Mouse (Mus musculus) urinary bladder, adult 18-20 months (tissue): Measurements from ENCODE around the gene Trim11.

Experiments used
- DNase-seq, 2 experiments: peaks; one replicate each; pipeline ENCODE4 v3.0.0; 2022; ENCODE audit warnings: low spot score in 2 of 2, mixed read lengths in 2 of 2

Trim11 gene

DNA sequence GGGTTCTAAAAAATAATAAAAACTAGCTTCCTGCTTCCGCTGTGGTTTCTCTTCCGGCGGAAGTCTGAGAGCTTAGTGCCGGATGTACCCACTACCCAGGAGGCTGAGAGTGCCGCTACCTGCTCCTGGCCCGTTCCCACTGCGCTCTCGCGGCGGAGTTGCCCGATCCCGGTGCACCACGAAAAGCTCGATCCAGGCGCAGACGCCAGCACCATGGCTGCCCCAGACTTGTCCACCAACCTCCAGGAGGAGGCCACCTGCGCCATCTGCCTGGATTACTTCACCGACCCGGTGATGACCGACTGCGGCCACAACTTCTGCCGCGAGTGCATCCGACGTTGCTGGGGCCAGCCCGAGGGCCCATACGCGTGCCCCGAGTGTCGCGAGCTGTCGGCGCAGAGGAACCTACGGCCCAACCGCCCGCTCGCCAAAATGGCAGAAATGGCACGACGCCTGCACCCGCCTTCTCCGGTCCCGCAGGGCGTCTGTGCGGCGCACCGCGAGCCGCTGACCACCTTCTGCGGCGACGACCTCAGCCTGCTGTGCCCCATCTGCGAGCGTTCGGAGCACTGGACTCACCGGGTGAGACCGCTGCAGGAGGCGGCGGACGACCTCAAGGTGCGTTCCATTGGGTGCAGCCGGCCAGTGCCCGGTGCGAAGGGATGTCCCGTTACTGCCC lies at the start of gene Trim11:
Trim11 (plus strand) TSS at position 67 of the 679 bp plus-strand sequence.
- peak; percentile 33 to 61 for DNase-seq

DNA sequence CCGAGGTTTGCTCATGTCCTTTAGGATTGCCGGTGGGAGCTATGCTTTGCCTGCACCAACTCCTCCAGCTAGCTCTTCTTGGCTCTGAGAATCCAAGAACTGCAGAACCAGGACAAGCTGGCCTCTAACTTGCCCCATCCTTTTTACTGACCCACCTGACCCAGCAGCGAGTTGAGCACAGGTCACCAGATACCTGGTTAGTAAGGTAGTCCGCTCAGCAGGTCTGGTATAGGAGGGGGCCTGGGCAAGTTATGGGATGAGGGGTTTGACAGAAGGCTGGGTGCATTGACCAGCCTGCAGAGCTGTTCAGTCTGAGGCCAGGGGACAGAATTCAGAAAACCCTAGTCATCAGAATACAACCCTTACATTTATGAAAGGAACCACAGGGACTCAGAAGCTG lies 48.8 kb upstream of the Trim11 start:
- DNase-seq = no peak

DNA sequence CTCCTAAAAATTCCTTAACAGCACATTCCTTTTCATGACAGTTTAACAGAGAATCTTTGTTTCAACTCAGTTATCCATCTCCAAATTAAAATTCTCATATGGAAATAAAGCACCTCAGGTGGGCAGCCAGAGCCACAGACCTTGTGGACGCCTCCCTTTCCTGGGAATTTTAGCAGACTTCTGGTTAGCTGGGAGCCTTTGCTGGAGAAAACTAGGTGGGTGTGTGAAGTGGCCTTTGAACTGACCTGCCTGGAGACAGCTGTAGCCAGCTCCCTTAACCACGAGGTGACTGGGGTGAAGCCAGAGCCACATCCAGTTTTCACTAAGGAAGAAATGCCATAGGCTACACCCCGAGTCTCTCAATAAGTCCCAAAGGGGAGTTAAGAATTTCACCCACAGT lies 48.3 kb upstream of the Trim11 start:
- no peak for DNase-seq

DNA sequence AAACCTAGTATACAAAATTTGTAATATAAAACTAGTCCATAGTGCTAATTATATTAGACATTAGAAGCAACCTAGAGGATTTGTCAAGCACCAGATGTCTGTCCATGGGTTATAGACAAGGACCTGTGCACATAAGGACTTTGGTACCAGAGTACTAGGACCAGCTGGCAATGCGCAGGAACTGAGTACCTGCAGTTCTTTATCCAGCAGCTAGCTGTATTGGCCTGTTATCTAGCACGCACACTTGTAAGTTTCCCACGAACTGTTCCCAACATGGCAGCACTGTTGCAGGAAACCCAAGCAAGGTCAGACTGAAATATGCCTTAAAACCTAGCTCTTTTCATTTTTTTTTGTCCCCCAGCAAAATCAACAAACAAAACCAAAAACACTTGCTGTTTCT lies 47.6 kb upstream of the Trim11 start:
- DNase-seq = no peak

DNA sequence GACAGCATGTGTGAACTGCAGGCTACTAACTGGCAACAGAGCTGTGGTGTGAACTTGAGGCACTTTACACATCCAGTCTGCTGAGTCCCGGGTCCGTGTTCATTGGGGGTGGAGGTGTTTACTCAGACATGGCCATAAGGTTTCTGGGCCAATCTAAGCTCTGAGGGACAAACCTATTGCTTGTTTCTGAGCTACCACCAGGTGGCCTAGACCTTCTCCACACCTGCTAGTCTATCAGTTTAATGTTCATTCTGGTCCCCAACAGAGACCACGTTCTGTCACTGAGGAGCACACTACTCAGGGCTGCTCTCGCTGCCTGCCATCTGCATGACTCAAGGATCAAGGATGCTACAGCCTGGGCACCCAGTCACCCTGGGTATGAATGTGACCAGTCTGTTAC lies 46.3 kb upstream of the Trim11 start:
- no peak for DNase-seq

DNA sequence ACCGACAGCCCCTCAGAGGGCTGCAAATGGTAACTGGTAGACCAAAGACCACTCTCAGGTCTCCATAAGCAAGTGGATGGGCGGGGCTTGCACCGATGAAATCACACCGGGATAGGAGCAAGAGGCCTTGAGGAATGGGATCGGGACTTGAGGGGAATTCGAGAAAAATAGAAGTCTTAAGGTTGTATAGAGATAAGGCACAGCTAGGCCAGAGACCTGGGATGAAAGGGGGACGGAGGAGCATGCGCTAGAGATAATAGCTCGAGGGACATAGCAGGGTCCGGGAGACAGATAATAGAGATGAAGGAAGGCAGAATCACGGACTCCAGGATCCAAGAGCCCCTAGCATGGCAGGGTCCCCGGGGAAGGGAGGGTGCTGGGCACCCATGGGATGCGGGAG lies 40.0 kb upstream of the Trim11 start:
- DNase-seq = no peak

DNA sequence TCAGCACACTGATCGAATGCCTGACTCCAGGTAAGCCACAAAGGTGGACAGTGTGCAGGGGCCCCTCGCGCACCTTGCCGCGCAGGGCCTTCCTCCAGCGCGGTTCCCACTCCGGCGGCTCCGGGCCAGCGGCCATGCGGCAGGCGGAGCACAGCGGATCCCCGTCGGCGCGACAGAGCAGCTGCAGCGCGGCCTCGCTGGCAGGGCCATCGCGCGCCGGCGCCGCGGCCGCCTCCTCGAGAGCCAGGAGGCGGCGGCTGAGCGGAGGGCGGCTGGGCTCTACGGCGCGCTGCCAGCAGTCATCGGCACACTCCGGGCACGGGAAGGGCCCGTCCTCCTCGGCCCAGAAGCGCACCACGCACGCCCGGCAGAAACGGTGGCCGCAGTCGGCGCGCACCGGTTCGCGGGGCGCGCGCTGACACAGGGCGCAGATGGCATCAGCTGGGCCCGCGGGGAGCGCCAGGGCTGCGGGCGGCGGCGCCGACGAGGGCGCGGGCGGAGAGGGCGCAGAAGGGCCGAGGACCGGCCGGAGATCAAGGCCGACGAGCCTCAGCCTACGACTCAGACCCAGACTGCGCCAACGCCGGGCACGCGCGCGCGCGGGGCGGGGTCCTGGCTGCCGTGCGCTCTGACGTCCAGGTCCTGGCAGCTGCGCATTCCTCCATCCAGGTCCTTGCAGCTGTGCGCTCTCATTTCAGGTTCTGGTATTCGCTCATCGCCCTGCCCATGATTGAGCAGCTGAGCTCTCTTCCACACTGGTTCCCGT lies 39.4 kb upstream of the Trim11 start, which contains the start of gene Rnf187:
Rnf187 (minus strand) TSS at position 595 of the 766 bp plus-strand sequence.
- DNase-seq = peak; percentile 86 to 89

DNA sequence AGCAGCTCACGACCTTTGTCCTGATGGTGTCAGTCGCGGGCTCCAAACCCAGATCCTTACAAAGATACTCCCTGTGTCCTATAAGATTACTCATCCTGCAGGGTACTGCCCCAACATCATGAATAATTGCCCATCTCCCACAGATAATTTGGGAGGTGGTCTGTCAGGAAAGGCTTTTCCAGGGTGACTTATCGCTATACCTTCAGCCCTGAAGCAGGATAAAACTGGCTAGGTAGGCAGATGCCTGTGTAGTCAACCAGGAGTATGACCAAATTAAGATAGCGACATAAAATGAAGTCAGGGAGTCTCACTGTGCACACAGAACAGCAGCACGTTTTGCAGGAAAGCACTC lies 38.8 kb upstream of the Trim11 start:
- DNase-seq = no peak

DNA sequence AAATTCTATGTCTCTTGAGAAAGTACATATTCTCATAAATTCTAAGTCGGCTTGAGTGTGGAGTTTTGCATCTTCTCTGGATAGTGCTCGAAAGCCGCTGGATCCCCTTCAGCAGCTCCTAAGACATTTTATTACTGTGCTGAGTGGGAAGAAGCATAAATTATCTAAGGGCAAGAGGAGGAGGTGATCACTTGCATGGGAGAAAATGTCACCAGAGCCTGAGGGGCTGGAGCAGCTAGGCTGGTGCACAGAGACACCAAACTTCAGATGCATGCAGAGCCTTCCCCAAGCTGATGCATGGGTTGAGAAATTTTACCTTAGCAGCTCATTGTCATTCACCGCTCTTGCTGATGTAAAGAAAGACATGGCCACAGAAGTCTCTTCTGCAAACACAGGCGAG lies 33.8 kb upstream of the Trim11 start:
- no peak for DNase-seq

DNA sequence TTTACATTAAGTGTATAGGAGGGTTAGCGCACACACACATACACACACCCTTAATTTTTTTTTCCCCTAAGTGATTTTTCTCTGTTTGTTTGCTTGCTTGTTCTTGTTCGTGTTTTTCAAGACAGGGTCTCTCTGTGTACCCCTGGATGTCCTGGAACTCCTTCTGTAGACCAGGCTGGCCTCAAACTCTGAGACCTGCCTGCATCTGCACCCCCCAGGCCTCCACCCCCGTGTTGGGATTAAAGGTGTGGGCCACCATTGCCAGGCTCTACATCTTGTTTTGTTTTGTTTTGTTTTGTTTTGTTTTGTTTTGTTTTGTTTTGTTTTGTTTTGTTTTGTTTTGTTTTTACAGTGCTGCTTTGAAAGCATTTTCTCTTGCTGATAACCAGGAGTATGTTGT lies 30.6 kb upstream of the Trim11 start:
- DNase-seq = no peak

DNA sequence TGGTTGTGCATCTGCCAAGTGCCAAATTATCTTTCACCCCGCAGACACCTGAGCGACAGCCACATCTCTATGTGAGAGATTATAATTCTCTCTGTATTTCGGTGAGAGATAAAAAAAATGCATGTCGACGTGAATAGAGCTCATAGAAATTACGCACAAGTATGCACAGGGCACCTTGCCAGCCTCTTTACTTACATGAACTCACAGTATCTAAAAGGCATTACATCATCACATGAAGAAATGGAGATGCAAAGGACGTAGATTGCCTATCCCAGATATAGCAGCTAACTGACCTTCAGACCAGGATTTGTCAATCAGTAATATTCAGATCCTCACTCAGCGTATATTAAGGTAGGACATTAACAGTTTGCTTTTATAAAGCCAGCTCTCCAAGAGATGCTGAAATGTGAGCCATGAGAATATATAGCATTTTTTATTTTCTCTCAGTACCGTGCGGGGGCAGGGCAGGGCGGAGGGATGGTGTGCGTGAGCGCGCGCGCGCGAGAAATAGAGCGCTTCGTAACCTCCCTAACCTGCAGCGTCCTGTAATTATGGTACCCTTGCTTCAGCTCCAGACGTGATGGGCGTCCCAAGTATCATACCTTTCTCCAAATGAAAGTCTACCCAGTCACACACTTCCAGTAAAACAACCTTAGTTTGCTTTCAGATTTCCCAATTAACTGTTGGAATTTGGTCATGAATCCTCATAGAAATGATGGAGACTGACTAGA lies 29.9 kb upstream of the Trim11 start:
- DNase-seq = no peak

DNA sequence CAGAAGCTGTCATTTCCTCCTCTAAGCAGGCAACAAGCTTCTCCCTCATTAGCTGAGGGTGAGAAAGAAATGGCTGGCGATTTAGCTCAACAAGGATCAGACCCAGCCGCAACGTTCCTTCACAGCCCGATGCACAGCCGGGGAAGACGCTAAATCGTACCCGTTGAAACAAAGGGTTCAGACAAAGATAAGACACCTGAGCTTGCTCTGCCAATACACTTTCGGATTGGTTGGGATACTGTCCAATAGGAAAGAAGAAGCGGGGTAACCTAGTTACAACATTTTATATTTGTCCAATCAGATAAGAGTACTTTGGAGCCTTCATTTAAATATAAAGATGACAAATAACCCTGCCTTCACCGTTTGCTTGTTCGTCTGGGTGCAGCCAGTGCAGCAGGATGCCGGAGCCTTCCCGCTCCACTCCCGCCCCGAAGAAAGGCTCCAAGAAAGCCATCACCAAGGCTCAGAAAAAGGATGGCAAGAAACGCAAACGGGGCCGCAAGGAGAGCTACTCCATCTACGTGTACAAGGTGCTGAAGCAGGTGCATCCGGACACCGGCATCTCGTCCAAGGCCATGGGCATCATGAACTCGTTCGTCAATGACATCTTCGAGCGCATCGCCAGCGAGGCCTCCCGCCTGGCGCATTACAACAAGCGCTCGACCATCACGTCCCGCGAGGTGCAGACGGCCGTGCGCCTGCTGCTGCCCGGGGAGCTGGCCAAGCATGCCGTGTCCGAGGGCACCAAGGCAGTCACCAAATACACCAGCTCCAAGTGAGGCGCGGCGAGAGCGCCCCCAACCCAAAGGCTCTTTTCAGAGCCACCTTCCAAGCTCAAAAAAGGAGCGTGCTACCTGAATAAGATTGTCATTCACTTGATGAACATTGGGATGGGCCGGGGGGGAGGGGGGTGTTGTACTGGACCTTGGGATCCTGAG lies 29.1 kb upstream of the Trim11 start, which contains the start of gene Hist3h2ba:
Hist3h2ba (plus strand) TSS at position 379 of the 938 bp plus-strand sequence.
- DNase-seq = peak in 1 of 2 experiments; percentile 44

DNA sequence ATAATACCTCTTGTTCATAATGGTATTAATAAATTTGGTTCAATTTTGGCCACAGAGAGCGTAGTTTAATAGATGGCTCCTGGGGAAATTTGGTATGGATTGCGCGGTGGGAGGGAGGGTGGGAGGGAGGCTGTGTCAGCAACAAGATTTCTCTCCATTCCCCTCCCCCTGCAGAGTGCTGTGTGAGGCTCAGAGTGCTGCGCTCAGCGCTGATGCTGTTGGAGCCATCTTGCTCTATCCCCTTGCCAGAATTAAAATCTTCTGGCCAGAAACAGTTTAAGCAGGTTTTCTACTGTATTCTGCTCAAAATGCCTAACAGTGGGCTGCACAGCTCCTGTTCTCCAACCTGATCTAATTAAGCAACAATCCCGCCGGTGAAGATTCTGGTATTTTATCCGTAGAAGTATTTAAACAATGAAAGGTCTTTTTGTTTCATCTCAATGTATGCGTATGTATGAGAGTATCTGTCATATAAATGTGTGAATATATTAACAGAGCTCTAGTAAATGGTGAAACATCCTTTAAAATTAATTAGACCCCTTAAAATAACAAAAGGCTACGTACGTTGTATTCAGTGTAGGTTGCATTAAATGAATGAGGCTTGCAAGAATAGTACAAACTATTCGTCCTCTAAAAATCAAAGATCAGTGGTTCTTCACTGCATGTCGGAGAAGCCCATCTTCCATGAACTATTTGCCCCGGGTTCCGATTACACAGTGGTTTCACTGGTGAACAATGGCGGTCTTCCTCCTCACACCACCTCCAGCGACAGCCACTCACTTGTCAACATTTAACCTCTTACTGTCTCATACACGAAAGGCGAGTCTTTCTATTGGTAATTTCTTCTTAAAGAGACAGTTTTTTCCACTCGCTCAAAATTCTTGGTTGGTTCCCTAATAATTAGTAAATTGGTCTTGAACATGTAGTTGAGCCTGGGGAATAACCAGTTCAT lies 28.1 kb upstream of the Trim11 start:
- DNase-seq = no peak

DNA sequence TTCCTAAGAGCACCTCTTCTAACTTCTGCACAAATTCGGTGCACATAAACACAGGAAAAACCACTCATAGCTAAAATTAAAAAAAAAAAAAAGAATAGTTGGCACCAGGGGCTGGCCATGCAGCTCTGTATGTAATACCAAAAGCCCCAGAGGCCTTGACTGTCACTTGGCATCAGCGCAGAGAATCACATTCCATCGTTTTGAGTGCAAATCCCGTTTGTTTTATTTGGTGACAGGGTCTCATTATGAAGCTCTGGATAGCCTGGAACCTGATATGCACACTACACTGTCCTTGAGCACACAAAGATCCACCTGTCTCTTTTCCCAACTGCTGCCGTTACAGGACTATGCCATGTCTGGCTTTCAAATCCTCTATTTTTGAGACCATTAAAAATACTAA lies 26.7 kb upstream of the Trim11 start:
- no peak for DNase-seq

DNA sequence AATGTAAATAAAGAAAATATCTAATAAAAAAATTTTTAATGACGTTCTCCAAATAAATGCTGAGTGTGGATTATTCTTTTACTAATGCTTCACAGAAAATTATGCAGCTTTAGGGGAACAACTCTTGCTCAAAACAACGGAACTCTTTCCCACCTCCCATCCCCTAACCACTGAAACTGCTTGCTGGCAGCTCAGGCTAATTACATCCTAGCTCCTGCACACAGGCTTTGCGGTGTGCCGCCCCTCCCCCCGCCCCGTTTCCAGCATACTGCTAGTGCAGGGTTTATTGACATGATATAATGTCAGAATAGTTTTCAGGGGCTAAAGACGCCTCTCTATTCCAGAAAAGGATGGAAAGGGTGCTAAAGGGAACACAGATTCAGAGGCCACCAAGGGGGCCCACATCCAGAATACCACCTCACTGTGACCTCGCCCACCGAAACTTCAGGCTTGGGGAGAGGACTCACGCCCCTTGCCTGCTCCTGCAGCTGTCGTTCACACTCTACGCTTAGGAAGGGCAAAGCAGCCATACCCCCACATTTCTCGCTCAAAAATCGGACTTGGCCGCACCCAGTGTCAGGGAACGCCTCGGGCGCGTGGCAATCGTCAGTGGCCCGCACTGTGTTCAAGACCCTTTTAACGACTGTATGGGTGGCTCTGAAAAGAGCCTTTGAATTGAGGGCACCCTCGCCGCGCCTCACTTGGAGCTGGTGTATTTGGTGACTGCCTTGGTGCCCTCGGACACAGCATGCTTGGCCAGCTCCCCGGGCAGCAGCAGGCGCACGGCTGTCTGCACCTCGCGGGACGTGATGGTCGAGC lies 24.3 kb upstream of the Trim11 start:
- DNase-seq = no peak

DNA sequence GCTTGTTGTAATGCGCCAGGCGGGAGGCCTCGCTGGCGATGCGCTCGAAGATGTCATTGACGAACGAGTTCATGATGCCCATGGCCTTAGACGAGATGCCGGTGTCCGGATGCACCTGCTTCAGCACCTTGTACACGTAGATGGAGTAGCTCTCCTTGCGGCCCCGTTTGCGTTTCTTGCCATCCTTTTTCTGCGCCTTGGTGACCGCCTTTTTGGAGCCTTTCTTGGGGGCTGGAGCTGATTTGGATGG lies 23.8 kb upstream of the Trim11 start:
- DNase-seq = peak in 1 of 2 experiments; percentile 69

DNA sequence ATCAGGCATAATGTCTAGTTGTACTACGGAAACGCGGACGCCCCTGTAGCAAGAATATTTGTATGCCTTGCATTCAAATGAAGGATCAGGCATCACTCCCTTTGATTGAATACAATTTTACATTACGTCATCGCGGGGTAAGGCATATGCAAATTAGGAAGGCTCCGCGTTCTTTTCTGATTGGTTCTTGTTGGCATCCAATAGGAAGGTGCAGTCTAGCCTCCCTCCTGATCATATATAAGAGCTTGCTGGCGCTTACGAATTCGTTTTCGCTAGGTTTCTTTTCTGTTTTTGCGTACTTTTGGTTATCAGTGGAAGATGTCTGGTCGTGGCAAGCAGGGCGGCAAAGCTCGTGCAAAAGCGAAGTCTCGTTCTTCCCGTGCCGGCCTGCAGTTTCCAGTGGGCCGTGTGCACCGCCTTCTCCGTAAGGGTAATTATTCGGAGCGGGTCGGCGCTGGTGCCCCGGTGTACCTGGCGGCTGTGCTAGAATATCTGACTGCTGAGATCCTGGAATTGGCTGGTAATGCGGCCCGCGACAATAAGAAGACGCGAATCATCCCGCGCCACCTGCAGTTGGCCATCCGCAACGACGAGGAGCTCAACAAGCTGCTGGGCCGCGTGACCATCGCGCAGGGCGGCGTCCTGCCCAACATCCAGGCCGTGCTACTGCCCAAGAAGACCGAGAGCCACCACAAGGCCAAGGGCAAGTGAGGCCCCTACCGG lies 23.3 kb upstream of the Trim11 start, which contains the start of the genes Hist3h2a and Trim17:
Hist3h2a (plus strand) TSS at position 266 of the 723 bp plus-strand sequence.
Trim17 (plus strand) TSS at position 266 of the 723 bp plus-strand sequence.
- DNase-seq = peak; percentile 71 to 82

DNA sequence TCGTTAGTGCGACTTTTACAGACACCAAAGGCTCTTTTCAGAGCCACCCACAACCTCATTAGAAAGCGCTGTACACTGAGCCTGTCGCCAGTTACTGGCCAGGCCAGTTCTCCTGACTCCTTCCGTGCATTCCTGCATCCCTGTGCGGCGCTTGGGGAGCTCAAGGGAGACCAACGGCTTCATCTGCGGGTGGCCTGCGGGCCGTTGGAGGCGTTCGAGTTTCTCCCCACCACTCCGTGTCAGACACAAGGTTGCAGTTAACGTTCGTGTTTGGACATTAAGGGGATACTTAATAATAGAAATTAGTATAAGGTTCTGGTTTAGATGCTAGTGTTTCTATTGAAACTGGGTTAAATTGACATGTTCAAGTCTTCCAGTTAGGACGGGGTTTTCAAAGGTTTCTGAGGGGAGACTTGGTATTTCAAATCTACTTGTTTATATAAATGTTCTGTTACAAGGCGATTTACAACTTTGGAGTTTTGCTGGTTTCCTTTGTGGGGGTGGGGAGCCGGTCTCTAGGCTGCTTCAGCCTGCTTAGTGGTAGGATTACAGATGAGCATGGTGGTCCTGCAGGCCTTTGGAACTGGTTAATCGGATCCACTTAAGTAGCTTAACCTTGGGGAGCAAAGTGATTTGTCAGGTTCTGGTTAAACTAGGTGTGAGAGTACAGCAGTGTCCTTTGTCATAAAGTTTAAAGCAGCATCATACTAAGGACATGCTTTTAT lies 22.6 kb upstream of the Trim11 start:
- no peak for DNase-seq
